ENCODE assay signal across 9 mouse cellular contexts in genomic region chr2:128709264-128709663, GRCm38 (mm10). TPM values are rescaled to one million over a fixed set of nuclear protein-coding genes. Genes with fewer than 3 reads are reported as not detected.
DNase-seq lines count a peak whose midpoint lies in the region; ATAC-seq and TF ChIP-seq lines count a peak whose summit lies in the region.
"Had no signal": no experiment of that assay in that cellular context is flagged by ENCODE, and none has a peak within 500 bp of the region (broad histone marks: within the 10 kb centered on the region; RNA-seq: fewer than 3 reads in every experiment).

No protein-coding gene starts in this region.

- peak overlapping the region; percentile 44; the same call in 1 of the 2 replicates for H3K27ac ChIP-seq in kidney, embryonic 16.5 days (ENCODE audit: low read length)
- H3K27ac ChIP-seq in CH12.LX (ENCODE audit: insufficient read depth, low read depth) = no peak overlapping the region
- H3K27ac ChIP-seq in intestine, postnatal 0 days (ENCODE audit: low read depth, low read length) = peak overlapping the region; percentile 83

- H3K27me3 ChIP-seq in kidney, embryonic 16.5 days (ENCODE audit: insufficient read depth, low read length) = no peaks in the 10 kb centered on the region
- no peaks in the 10 kb centered on the region for H3K27me3 ChIP-seq in CH12.LX (replicated peaks)
- H3K27me3 ChIP-seq in intestine, postnatal 0 days (replicated peaks; ENCODE audit: control insufficient read depth, insufficient read depth, low read length) = no peaks in the 10 kb centered on the region
- H3K27me3 ChIP-seq: liver, embryonic 13.5 days had no signal

- WGBS in kidney, embryonic 16.5 days = 26% methylated on average over 6 of the region's 6 CpGs
- WGBS in intestine, postnatal 0 days = 35% methylated on average over 6 of the region's 6 CpGs

- peaks cover 4% of the 10 kb centered on the region; the same call in 1 of the 2 replicates for H3K36me3 ChIP-seq in kidney, embryonic 16.5 days (ENCODE audit: insufficient read depth, low read length)
- no peaks in the 10 kb centered on the region for H3K36me3 ChIP-seq in CH12.LX (replicated peaks in 1 of 2; ENCODE audit: control insufficient read depth in 1 of 2, insufficient read depth in 1 of 2, low read length in 1 of 2)
- peaks cover 9% of the 10 kb centered on the region; the same call in 1 of the 2 replicates for H3K36me3 ChIP-seq in intestine, postnatal 0 days (ENCODE audit: control insufficient read depth, insufficient read depth)
- H3K36me3 ChIP-seq: liver, embryonic 13.5 days had no signal

- no peak overlapping the region for H3K4me3 ChIP-seq in kidney, embryonic 16.5 days (ENCODE audit: low read length)
- no peak overlapping the region for H3K4me3 ChIP-seq in CH12.LX (replicated peaks in 1 of 3; ENCODE audit: low read depth in 2 of 3, low read length in 2 of 3, poor library complexity in 1 of 3)
- no peak overlapping the region for H3K4me3 ChIP-seq in intestine, postnatal 0 days (ENCODE audit: low read depth, low read length)
- H3K4me3 ChIP-seq: liver, embryonic 13.5 days had no signal

- H3K4me2 ChIP-seq in kidney, embryonic 16.5 days (replicated peaks; ENCODE audit: low read depth, low read length) = no peak overlapping the region
- H3K4me2 ChIP-seq in CH12.LX (ENCODE audit: insufficient read depth, low read depth, poor library complexity, severe bottlenecking) = peak overlapping the region; percentile 58; the same call in 1 of the 2 replicates
- peak overlapping the region; percentile 27; the same call in 1 of the 2 replicates for H3K4me2 ChIP-seq in intestine, postnatal 0 days (replicated peaks; ENCODE audit: low read depth)
- H3K4me2 ChIP-seq: liver, embryonic 13.5 days had no signal

- in situ Hi-C loops in CH12.LX (cut with MboI; ENCODE audit: low pct_ligation_motif_present, low pct_unique_long_range_greater_than_20kb, low sequenced_read_pairs) = no loop called here

- no peak for TF ChIP-seq CTCF in CH12.LX (conservative IDR thresholded peaks at IDR 0.05 in 1 of 2, IDR thresholded peaks at IDR 0.05 in 1 of 2; ENCODE audit: low read depth in 2 of 2, low read length in 2 of 2)
- no peak for TF ChIP-seq CTCF in brain, embryonic 14.5 days (IDR thresholded peaks at IDR 0.05; ENCODE audit: borderline replicate concordance, extremely low read depth, insufficient read depth, insufficient read length)
- no peak for TF ChIP-seq CTCF in intestine, postnatal 0 days (IDR thresholded peaks at IDR 0.05; ENCODE audit: low read depth)

- peaks cover 36% of the 10 kb centered on the region for H3K4me1 ChIP-seq in kidney, embryonic 16.5 days (ENCODE audit: insufficient read depth, low read length)
- peaks cover 0 to 2% of the 10 kb centered on the region in 2 experiments; a peak in 2 of 4 replicates for H3K4me1 ChIP-seq in CH12.LX (ENCODE audit: control insufficient read depth in 1 of 2, insufficient read depth in 2 of 2)
- H3K4me1 ChIP-seq in intestine, postnatal 0 days (replicated peaks; ENCODE audit: control insufficient read depth, insufficient read depth, low read length) = peaks cover 4% of the 10 kb centered on the region

- no peak for TF ChIP-seq POLR2A in CH12.LX (IDR thresholded peaks at IDR 0.05; ENCODE audit: low read depth, low read length)
- TF ChIP-seq POLR2A in brain, embryonic 14.5 days (IDR thresholded peaks at IDR 0.05; ENCODE audit: borderline replicate concordance, extremely low read depth, insufficient read depth, insufficient read length, poor library complexity, severe bottlenecking) = no peak

- DNase-seq in kidney, adult 9 months = no peak
- no peak for DNase-seq in CH12.LX (ENCODE audit: extremely low read depth)
- DNase-seq in brain, embryonic 14.5 days (ENCODE audit: low read depth) = peak; percentile 74
- DNase-seq in thymus, adult 18-20 months = no peak
- DNase-seq: adrenal gland, postnatal 14 days; liver, embryonic 13.5 days had no signal

- H3K9me3 ChIP-seq in kidney, embryonic 16.5 days (ENCODE audit: low read length) = no peaks in the 10 kb centered on the region
- H3K9me3 ChIP-seq in CH12.LX (replicated peaks; ENCODE audit: low read length) = no peaks in the 10 kb centered on the region
- H3K9me3 ChIP-seq in intestine, postnatal 0 days (ENCODE audit: control insufficient read depth) = no peaks in the 10 kb centered on the region
- H3K9me3 ChIP-seq: liver, embryonic 13.5 days had no signal

- TF ChIP-seq RAD21 in CH12.LX (IDR thresholded peaks at IDR 0.05; ENCODE audit: low read depth, low read length) = no peak

- TF ChIP-seq EP300 in CH12.LX (IDR thresholded peaks at IDR 0.05; ENCODE audit: low read length) = no peak; the same call in 1 of the 2 replicates

- H3K79me2 ChIP-seq in CH12.LX (replicated peaks; ENCODE audit: control insufficient read depth, extremely low read depth, insufficient read depth, poor library complexity, severe bottlenecking) = no peaks in the 10 kb centered on the region

- ATAC-seq in kidney, embryonic 16.5 days (ENCODE audit: low FRiP score, low TSS enrichment) = no peak
- no peak for ATAC-seq in intestine, postnatal 0 days
- ATAC-seq in monocyte, adult 5-6 weeks (replicated peaks; ENCODE audit: insufficient number of reproducible peaks, low FRiP score, low TSS enrichment, poor library complexity, severe bottlenecking) = no peak

- dilution Hi-C loops in CH12.LX (cut with MboI; ENCODE audit: extremely low pct_ligation_motif_present, extremely low pct_unique_long_range_greater_than_20kb, low sequenced_read_pairs) = no loop called here

- H3K9ac ChIP-seq in kidney, embryonic 16.5 days (replicated peaks; ENCODE audit: low read length) = no peak overlapping the region; the same call in 1 of the 2 replicates
- no peak overlapping the region for H3K9ac ChIP-seq in CH12.LX (ENCODE audit: insufficient read depth, low read depth)
- no peak overlapping the region for H3K9ac ChIP-seq in intestine, postnatal 0 days (ENCODE audit: low read depth, low read length)
- H3K9ac ChIP-seq: liver, embryonic 13.5 days had no signal

TF ChIP-seq in CH12.LX, 34 proteins besides CTCF, POLR2A, EP300 and RAD21:
- no peak for TF ChIP-seq USF2 (conservative IDR thresholded peaks at IDR 0.05; ENCODE audit: low read depth, low read length)
- TF ChIP-seq CHD2 (IDR thresholded peaks at IDR 0.05; ENCODE audit: low read length) = no peak
- TF ChIP-seq E2F4 (IDR thresholded peaks at IDR 0.05; ENCODE audit: insufficient replicate concordance, low read depth, low read length) = no peak
- no peak for TF ChIP-seq BHLHE40 (IDR thresholded peaks at IDR 0.05; ENCODE audit: low read depth, low read length)
TF ChIP-seq in CH12.LX: peak in this region for 0.

RNA-seq across cellular contexts. Expression of gene Mertk, which starts 10.5 kb away (rescaled TPM):
- 14.2 and 14.6 TPM in 2 replicates for polyA plus RNA-seq in kidney, embryonic 16.5 days (2015; fragmentation: Nextera tagmentation; extraction: Ambion mirVana)
- total RNA-seq in CH12.LX (2012; rRNA removed) (not detected in 2 replicates), CH12.LX (2014; rRNA removed) (0.05 TPM in 1 of 2 replicates, not detected in the other)
- not detected in 2 replicates for polyA plus RNA-seq in CH12.LX (2012; ENCODE audit: insufficient read length, low read depth)
- polyA plus RNA-seq in brain, embryonic 14.5 days (2012; rRNA removed) = 0.73 and 1.7 TPM in 2 replicates
- 16.2 and 16.8 TPM in 2 replicates for polyA plus RNA-seq in intestine, postnatal 0 days (2015; fragmentation: Nextera tagmentation; extraction: Ambion mirVana)
- not detected in 3 replicates for total RNA-seq in monocyte, adult 5-6 weeks (2017)

RNA-seq across cellular contexts. Expression of gene Anapc1, which starts 22.1 kb away (rescaled TPM):
- 62.1 and 65.9 TPM in 2 replicates for polyA plus RNA-seq in kidney, embryonic 16.5 days (2015; fragmentation: Nextera tagmentation; extraction: Ambion mirVana)
- 85.2 and 92.0 TPM in 2 replicates for total RNA-seq in CH12.LX (2012; rRNA removed)
- 51.7 and 60.6 TPM in 2 replicates for total RNA-seq in CH12.LX (2014; rRNA removed)
- polyA plus RNA-seq in CH12.LX (2012; ENCODE audit: insufficient read length, low read depth) = 121 and 146 TPM in 2 replicates
- polyA plus RNA-seq in brain, embryonic 14.5 days (2012; rRNA removed) = 52.1 and 63.7 TPM in 2 replicates
- polyA plus RNA-seq in intestine, postnatal 0 days (2015; fragmentation: Nextera tagmentation; extraction: Ambion mirVana) = 14.0 and 15.6 TPM in 2 replicates
- total RNA-seq in monocyte, adult 5-6 weeks (2017) = 71.5 to 134 TPM (median 78.9 TPM) in 3 replicates
